Mouse (Mus musculus) spleen, adult 2 months (tissue): ENCODE data around the gene Ppp1cb.

Source experiments
- CTCF ChIP-seq: fragments of 200-500 bp; IDR thresholded peaks from 2 replicates; pipeline ENCODE4 v1.5.1; 2011; ENCODE audit warnings: mild to moderate bottlenecking, inconsistent platforms; ENCODE audit not compliant: insufficient read depth, insufficient read length, insufficient replicate concordance; ENCODE audit errors: extremely low read depth
- POLR2A ChIP-seq: fragments of 200-500 bp; IDR thresholded peaks from 2 replicates; pipeline ENCODE4 v1.6.1; 2011; ENCODE audit warnings: low read depth, low read length, inconsistent platforms

GRCm38 (mm10) chr5:32424464-32424863, 34.2 kb upstream of the Ppp1cb start:
- no peak for TF ChIP-seq POLR2A
- TF ChIP-seq CTCF = no peak
